ENCODE assay signal across 8 mouse cellular contexts in the genomic region with DNA sequence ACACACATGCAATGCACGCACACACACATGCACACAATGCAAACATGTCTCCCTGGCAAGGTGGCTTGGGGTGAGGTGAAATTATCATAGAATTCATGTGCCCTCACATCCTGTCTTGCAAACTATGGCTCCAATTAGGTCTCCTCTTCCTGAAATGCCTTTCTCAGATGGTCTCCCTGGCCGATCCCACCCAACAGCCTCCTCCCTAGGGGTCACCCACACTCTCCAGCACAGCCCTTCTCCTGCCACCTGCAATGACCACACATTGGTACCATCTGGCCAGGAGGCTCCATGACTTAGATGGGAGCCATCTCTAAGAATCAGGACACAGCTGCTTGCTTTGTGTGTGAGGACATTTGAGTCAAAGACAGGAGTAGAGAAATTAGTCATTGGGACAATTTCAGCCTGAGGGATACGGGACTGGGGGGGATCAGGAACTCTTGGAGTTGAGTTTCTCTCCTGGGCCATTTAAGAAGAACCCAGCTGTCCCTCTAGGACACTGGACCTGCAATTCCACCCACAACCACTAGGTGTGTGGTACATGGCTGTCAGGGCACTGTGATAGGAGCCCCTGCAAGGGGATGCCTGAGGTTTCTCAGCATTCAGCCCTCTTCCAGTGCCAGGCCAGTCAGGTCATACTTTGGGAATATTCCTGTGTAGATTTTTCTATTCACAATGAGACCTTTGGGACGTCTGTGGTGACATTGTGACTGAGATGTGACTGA. TPM values are rescaled to one million over a fixed set of nuclear protein-coding genes. Genes with fewer than 3 reads are reported as not detected.
DNase-seq lines count a peak whose midpoint lies in the region; ATAC-seq lines count a peak whose summit lies in the region.
"Had no signal": no experiment of that assay in that cellular context is flagged by ENCODE, and none has a peak within 500 bp of the region (broad histone marks: within the 10 kb centered on the region; RNA-seq: fewer than 3 reads in every experiment).

No protein-coding gene starts in this region.

- no peak overlapping the region for H3K4me3 ChIP-seq in kidney, embryonic 15.5 days (replicated peaks)

- H3K27ac ChIP-seq in kidney, embryonic 15.5 days: no peak overlapping the region

- WGBS in kidney, embryonic 15.5 days: 79% methylated on average over 4 of the region's 4 CpGs

- H3K9me3 ChIP-seq in kidney, embryonic 15.5 days (replicated peaks): no peaks in the 10 kb centered on the region

- no peak for ATAC-seq in kidney, embryonic 15.5 days (replicated peaks; ENCODE audit: low FRiP score)
- ATAC-seq in common myeloid progenitor, adult 5-6 weeks (replicated peaks; ENCODE audit: low read depth, poor library complexity, severe bottlenecking): peak; percentile 46

- no peaks in the 10 kb centered on the region for H3K36me3 ChIP-seq in kidney, embryonic 15.5 days

- H3K4me1 ChIP-seq in kidney, embryonic 15.5 days: peaks cover 19% of the 10 kb centered on the region

- H3K4me2 ChIP-seq in kidney, embryonic 15.5 days: no peak overlapping the region

- peak; percentile 54 to 55 for DNase-seq in kidney, postnatal 4 days
- peak; percentile 45 for DNase-seq in NIH3T3 (ENCODE audit: low read depth)
- DNase-seq in spleen, postnatal 4 days (ENCODE audit: low spot score in 2 of 2): peak; percentile 46 to 80
- DNase-seq in gastrocnemius, adult 18-20 months (ENCODE audit: low spot score): no peak
- no peak for DNase-seq in embryo, embryonic 10.5 days (ENCODE audit: low spot score)

- H3K27me3 ChIP-seq in kidney, embryonic 15.5 days: peaks cover 12% of the 10 kb centered on the region; the same call in 1 of the 2 replicates

- no peak overlapping the region for H3K9ac ChIP-seq in kidney, embryonic 15.5 days

RNA-seq across cellular contexts. Expression of gene Meox1, which starts 17.8 kb away (rescaled TPM):
- 13.6 and 15.4 TPM in 2 replicates for polyA plus RNA-seq in kidney, embryonic 15.5 days (2015; fragmentation: Nextera tagmentation; extraction: Ambion mirVana)
- total RNA-seq in common myeloid progenitor, adult 5-6 weeks (2017): not detected in 2 replicates
- total RNA-seq in gastrocnemius, adult 18-20 months (2021): 1 to 10 TPM; 1.3 to 3.8 TPM

RNA-seq across cellular contexts. Expression of gene Sost, which starts 54.8 kb away (rescaled TPM):
- 0.83 and 1.4 TPM in 2 replicates for polyA plus RNA-seq in kidney, embryonic 15.5 days (2015; fragmentation: Nextera tagmentation; extraction: Ambion mirVana)
- total RNA-seq in common myeloid progenitor, adult 5-6 weeks (2017): not detected in 2 replicates
- not detected for total RNA-seq in gastrocnemius, adult 18-20 months (2021)
- polyA plus RNA-seq: liver, embryonic 16.5 days had no signal

Comparison
In these comparisons a context has a peak if more than half of its experiments do, and no peak if none do; other contexts are left out.
1. DNase-seq: peak in kidney, postnatal 4 days (2 of 2), NIH3T3 (single experiment) and spleen, postnatal 4 days (2 of 2); none in gastrocnemius, adult 18-20 months (single experiment) and embryo, embryonic 10.5 days (single experiment).